Mouse (Mus musculus) activated CD4-positive, CD25-positive, alpha-beta regulatory T cell, adult 9 weeks (primary cell): ENCODE results near the gene Meaf6. TPM values are rescaled to one million over a fixed set of nuclear protein-coding genes. Genes with fewer than 3 reads are reported as not detected.

Experiments
- polyA plus RNA-seq: library from polyadenylated mRNA; unstranded; fragments of 100-300 nt; shearing (Covaris generic); gene quantifications from one replicate; pipeline ENCODE4 v1.2.1, GENCODE M21; 2017

Gene Meaf6
- 66.8 TPM for polyA plus RNA-seq

GRCm38 (mm10) chr4:125084403-125085345 lies at the start of gene Meaf6:
Gene Meaf6 (plus strand): TSS chr4:125085134.

GRCm38 (mm10) chr4:125065517-125066307 lies 19.2 kb upstream of the Meaf6 start, which contains the start of gene Dnali1:
Gene Dnali1 (minus strand): TSS chr4:125065703.

GRCm38 (mm10) chr4:125066490-125067370 lies 18.2 kb upstream of the Meaf6 start, which contains the start of gene Snip1:
Gene Snip1 (plus strand): TSS chr4:125066672.

GRCm38 (mm10) chr4:125127305-125128084 lies 42.6 kb downstream of the Meaf6 start, which contains the start of gene Zc3h12a:
Gene Zc3h12a (minus strand): TSS chr4:125127840.

Other genes with a start within 250 kb of the Meaf6 start
- gene Yrdc, start 234.5 kb upstream of the Meaf6 start, polyA plus RNA-seq = 2.5 TPM
- gene 1110065P20Rik, start 233.9 kb upstream of the Meaf6 start, polyA plus RNA-seq = 6.1 TPM
- gene Maneal, start 223.0 kb upstream of the Meaf6 start, polyA plus RNA-seq = 0.20 TPM
- not detected for gene Epha10, start 204.2 kb upstream of the Meaf6 start, polyA plus RNA-seq
- gene 9930104L06Rik, start 148.1 kb upstream of the Meaf6 start, polyA plus RNA-seq = 12.8 TPM
- gene Cdca8, start 145.8 kb upstream of the Meaf6 start, polyA plus RNA-seq = 16.6 TPM
- gene Rspo1, start 98.7 kb upstream of the Meaf6 start, polyA plus RNA-seq = not detected
- gene Gnl2, start 68.5 kb upstream of the Meaf6 start, polyA plus RNA-seq = 94.5 TPM
- gene Dnali1, start 19.4 kb upstream of the Meaf6 start, polyA plus RNA-seq = not detected
- 13.9 TPM for gene Snip1, start 18.5 kb upstream of the Meaf6 start, polyA plus RNA-seq
- 28.8 TPM for gene Zc3h12a, start 42.7 kb downstream of the Meaf6 start, polyA plus RNA-seq